Mouse (Mus musculus) limb, embryonic 11.5 days (tissue): Measurements from ENCODE around the gene Ndufa8. TPM values are rescaled to one million over a fixed set of nuclear protein-coding genes. Genes with fewer than 3 reads are reported as not detected.

ENCODE experiments used
- ATAC-seq: fragments of 200-750 bp; cut with Nextera tagmentation; 2 replicates; pipeline ENCODE4 v1.8.0; 2017; ENCODE audit warnings: low read depth; ENCODE audit not compliant: insufficient number of reproducible peaks, low FRiP score, low TSS enrichment
- DNase-seq: peaks from one replicate; pipeline ENCODE4 v3.0.0-alpha.2; 2015; ENCODE audit warnings: low spot score
- H3K27ac ChIP-seq: fragments of 300-500 bp; sonication (generic); replicated peaks from 2 replicates; pipeline ENCODE4 v1.5.1; 2014; ENCODE audit warnings: low read depth, mild to moderate bottlenecking, low read length
- H3K27me3 ChIP-seq: fragments of 300-500 bp; sonication (generic); 2 replicates; pipeline ENCODE4 v1.6.1; 2014; ENCODE audit warnings: mild to moderate bottlenecking, low read length, mixed read lengths; ENCODE audit not compliant: control insufficient read depth, insufficient read depth
- H3K36me3 ChIP-seq: fragments of 300-500 bp; sonication (generic); 2 replicates; pipeline ENCODE4 v1.6.1; 2014; ENCODE audit warnings: mild to moderate bottlenecking, low read length, moderate library complexity, mixed read lengths; ENCODE audit not compliant: control insufficient read depth, insufficient read depth
- H3K4me1 ChIP-seq: fragments of 300-500 bp; sonication (generic); 2 replicates; pipeline ENCODE4 v1.6.1; 2014; ENCODE audit warnings: low read length, mixed read lengths; ENCODE audit not compliant: control insufficient read depth, insufficient read depth
- H3K4me2 ChIP-seq: fragments of 300-500 bp; sonication (generic); 2 replicates; pipeline ENCODE4 v1.6.1; 2014; ENCODE audit warnings: low read depth, mild to moderate bottlenecking, moderate library complexity; ENCODE audit not compliant: severe bottlenecking
- H3K4me3 ChIP-seq: fragments of 300-500 bp; sonication (generic); 2 replicates; pipeline ENCODE4 v1.5.1; 2014; ENCODE audit warnings: low read depth, low read length
- H3K9ac ChIP-seq: fragments of 300-500 bp; sonication (generic); 2 replicates; pipeline ENCODE4 v1.6.1; 2014; ENCODE audit warnings: mild to moderate bottlenecking, low read length
- H3K9me3 ChIP-seq: fragments of 300-500 bp; sonication (generic); 2 replicates; pipeline ENCODE4 v1.6.1; 2016; ENCODE audit warnings: low read length; ENCODE audit not compliant: control insufficient read depth
- WGBS: fragments of 180-500 bp; shearing (Covaris S2); extraction: QIAGEN DNeasy Blood & Tissue Kit; methylation state at CpG from one replicate; pipeline ENCODE4 v1.1.7; 2014; 5-methylcytosine and 5-hydroxymethylcytosine counted together
- polyA plus RNA-seq: library from polyadenylated mRNA; unstranded; fragments of >200 nt; fragmentation: Nextera tagmentation; extraction: Ambion mirVana; gene quantifications from 2 replicates; pipeline ENCODE4 v1.2.1, GENCODE M21; 2014

The Ndufa8 gene
- polyA plus RNA-seq, 1 experiment from 2014 or later: 196 TPM

DNA sequence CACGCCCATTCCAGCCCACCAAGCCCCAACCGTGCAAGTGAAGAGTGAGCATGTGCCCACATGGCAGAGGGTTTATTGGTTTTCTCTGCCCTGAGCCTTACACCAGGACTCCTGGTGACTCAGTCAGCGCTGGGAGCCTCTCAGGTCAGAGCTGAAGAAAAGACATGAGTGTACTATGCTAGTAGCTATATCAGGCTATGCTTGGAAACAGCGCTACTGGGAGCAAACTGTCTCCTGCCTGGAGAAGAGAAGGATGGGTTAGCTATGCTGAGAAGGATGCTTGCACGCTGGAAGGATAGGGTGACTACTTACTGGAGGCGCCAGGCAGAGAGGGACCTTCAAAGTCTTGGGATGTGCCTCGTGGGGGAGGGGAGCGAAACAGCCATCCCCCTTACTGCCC lies 38.6 kb downstream of the Ndufa8 start:
- no peak for DNase-seq
- H3K9ac ChIP-seq: no peak overlapping the region
- WGBS: 37% methylated on average over 8 of the region's 8 CpGs
- H3K27ac ChIP-seq: no peak overlapping the region
- H3K27me3 ChIP-seq: peaks cover 24% of the 10 kb centered on the region
- ATAC-seq: no peak
- H3K4me3 ChIP-seq: no peak overlapping the region
- no peaks in the 10 kb centered on the region for H3K4me1 ChIP-seq
- H3K36me3 ChIP-seq: no peaks in the 10 kb centered on the region
- H3K4me2 ChIP-seq: no peak overlapping the region
- no peaks in the 10 kb centered on the region for H3K9me3 ChIP-seq

DNA sequence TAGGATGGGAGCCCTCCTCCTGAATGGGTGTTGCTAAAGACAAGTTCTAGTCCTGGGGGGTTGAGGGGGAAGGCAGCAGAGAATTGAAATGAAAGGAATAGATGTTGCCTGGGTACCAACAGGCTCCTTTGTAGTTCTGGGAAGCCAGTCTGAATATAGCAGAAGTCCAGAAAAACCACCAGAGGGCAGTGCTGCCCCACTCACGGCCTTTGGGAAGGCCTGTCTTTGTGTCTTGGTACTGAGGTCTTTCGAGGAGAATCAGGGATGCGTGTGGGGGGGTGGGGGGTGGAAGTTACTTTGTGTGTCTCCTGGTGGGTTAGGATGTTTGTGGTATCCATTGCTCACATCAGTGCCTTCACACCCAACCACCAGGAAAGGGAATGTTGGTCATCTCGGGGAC lies 39.8 kb downstream of the Ndufa8 start:
- DNase-seq (peak; percentile 84), ATAC-seq (peak; percentile 50; the same call in 1 of the 2 replicates)
- Histone ChIP-seq H3K9me3 (no peaks in the 10 kb centered on the region), H3K27ac (no peak overlapping the region), H3K4me1 (no peaks in the 10 kb centered on the region), H3K27me3 (peaks cover 24% of the 10 kb centered on the region), H3K9ac (no peak overlapping the region), H3K4me3 (no peak overlapping the region), H3K36me3 (no peaks in the 10 kb centered on the region), H3K4me2 (no peak overlapping the region)
- 24% methylated on average over 4 of the region's 4 CpGs for WGBS

DNA sequence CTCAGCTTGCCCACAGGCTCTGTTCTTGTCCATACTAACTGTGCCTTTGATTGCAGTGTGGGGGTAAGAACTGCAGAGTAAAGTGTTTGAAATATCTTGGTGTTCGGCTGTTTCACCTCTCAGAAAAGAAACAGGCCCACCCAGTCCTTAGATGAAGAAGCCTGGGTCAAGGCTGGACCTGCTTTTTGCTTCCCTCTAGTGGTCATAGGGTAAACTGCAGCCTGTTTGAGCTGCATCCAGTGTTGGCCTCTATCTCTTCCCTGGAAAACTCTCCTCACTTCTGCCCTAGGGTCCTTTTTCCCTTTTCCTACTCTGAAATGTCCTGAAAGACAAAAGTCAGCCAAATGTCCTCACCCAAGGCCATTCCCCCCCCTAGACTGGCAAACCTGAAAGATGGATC lies 41.1 kb downstream of the Ndufa8 start:
- H3K36me3 ChIP-seq: no peaks in the 10 kb centered on the region
- 32% methylated on average over 1 of the region's 1 CpGs for WGBS
- H3K4me1 ChIP-seq: no peaks in the 10 kb centered on the region
- ATAC-seq (no peak), DNase-seq (peak; percentile 76)
- H3K4me2 ChIP-seq: no peak overlapping the region
- H3K4me3 ChIP-seq: no peak overlapping the region
- peaks cover 26% of the 10 kb centered on the region for H3K27me3 ChIP-seq
- H3K9ac ChIP-seq: no peak overlapping the region
- no peak overlapping the region for H3K27ac ChIP-seq
- no peaks in the 10 kb centered on the region for H3K9me3 ChIP-seq

DNA sequence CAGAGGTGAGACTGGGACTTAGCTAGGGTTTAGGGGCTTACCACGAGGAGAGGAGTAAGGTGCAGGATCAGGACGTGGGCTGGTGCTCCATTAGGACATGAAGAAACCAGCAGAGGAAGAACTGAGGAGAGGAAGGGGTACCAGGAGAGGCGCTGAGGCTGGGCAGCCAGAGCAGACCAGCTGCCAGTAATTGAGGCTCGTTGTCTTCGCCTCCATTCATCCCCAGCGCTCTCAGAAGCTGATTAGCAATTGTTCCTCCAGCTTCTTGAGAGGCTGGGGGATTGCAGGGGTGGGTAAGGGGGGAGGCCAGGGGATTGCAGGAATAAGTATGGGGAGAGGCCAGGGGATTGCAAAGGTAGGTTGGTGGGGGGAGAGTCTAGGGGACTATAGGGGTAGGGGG lies 47.0 kb downstream of the Ndufa8 start:
- Histone ChIP-seq H3K36me3 (no peaks in the 10 kb centered on the region), H3K9me3 (no peaks in the 10 kb centered on the region), H3K4me3 (no peak overlapping the region), H3K4me1 (no peaks in the 10 kb centered on the region), H3K9ac (no peak overlapping the region), H3K27me3 (0 out of 2 replicates have a peak, but pooled peaks cover 2% of the 10 kb centered on the region), H3K4me2 (no peak overlapping the region), H3K27ac (no peak overlapping the region)
- WGBS: 32% methylated on average over 6 of the region's 6 CpGs
- no peak for DNase-seq
- ATAC-seq: no peak

- no peak for ATAC-seq
- H3K27me3 ChIP-seq: 0 out of 2 replicates have a peak, but pooled peaks cover 2% of the 10 kb centered on the region
These were observed 48.8 kb downstream of the Ndufa8 start for GRCm38 (mm10) chr2:36000390-36000789.

DNA sequence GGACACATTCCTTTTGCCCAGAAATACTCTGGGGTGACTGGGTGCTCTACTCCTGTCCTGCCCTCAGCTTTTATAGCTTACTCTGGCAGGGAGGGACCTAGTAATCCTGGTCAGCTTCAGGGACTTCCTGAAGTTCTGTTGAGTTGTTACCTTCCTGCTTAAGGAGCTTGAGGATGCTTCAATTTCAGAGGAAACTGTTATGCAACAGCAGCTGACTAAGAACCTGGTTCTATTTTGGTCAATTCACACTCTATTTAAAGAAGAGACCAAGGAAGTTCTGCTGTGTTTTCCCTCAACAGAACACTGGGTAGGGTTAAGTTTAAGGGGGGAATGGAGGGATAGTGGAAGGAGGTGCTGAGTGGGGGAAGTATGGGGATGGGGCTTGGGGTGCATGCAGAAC lies 50.0 kb downstream of the Ndufa8 start:
- DNase-seq: no peak
- H3K4me3 ChIP-seq: no peak overlapping the region
- H3K9me3 ChIP-seq: no peaks in the 10 kb centered on the region
- no peak overlapping the region for H3K9ac ChIP-seq
- H3K27ac ChIP-seq: no peak overlapping the region
- H3K27me3 ChIP-seq: 0 out of 2 replicates have a peak, but pooled peaks cover 2% of the 10 kb centered on the region
- H3K4me1 ChIP-seq: no peaks in the 10 kb centered on the region
- no peak overlapping the region for H3K4me2 ChIP-seq
- ATAC-seq: no peak
- H3K36me3 ChIP-seq: no peaks in the 10 kb centered on the region

More at GRCm38 (mm10) chr2:36000390-36000789, 48.8 kb downstream of the Ndufa8 start:
- H3K9me3 ChIP-seq: no peaks in the 10 kb centered on the region
- no peak for DNase-seq
- no peak overlapping the region for H3K9ac ChIP-seq
- no peak overlapping the region for H3K4me3 ChIP-seq
- no peak overlapping the region for H3K4me2 ChIP-seq
- 55% methylated on average over 1 of the region's 1 CpGs for WGBS
- H3K27ac ChIP-seq: no peak overlapping the region
- no peaks in the 10 kb centered on the region for H3K36me3 ChIP-seq
- H3K4me1 ChIP-seq: no peaks in the 10 kb centered on the region

- H3K4me3 ChIP-seq: no peak overlapping the region
- ATAC-seq: no peak
- 87% methylated on average over 5 of the region's 5 CpGs for WGBS
These were observed 50.8 kb downstream of the Ndufa8 start for GRCm38 (mm10) chr2:35998416-35998815.

GRCm38 (mm10) chr2:35996753-35997152 lies 52.5 kb downstream of the Ndufa8 start:
- WGBS: 80% methylated on average over 2 of the region's 2 CpGs

More at GRCm38 (mm10) chr2:35998416-35998815, 50.8 kb downstream of the Ndufa8 start:
- Histone ChIP-seq H3K4me1 (no peaks in the 10 kb centered on the region), H3K36me3 (no peaks in the 10 kb centered on the region), H3K27me3 (no peaks in the 10 kb centered on the region), H3K27ac (no peak overlapping the region), H3K4me2 (no peak overlapping the region), H3K9ac (no peak overlapping the region), H3K9me3 (no peaks in the 10 kb centered on the region)
- DNase-seq: no peak

DNA sequence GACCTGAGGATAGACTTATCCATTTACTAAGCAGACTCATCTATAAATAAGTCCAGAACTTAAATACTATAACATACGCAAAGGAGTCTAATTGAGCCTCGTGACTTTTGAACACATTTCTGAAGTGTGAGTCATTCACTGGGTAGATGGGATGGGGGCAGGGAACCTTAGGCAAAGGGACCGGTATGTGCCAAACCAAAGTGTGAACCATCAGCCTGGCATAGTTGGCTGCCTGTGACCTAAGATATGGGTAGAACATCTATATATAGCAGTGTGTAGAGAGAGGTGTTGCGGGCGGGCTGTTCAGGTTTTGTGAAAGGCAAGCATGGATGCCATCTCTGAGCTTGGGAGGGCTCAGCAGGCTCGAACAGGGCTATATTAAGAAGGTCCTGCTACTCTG lies 54.9 kb downstream of the Ndufa8 start:
- no peak overlapping the region for H3K4me2 ChIP-seq
- H3K9ac ChIP-seq: no peak overlapping the region
- H3K9me3 ChIP-seq: no peaks in the 10 kb centered on the region
- no peak for ATAC-seq
- no peak overlapping the region for H3K27ac ChIP-seq
- no peak for DNase-seq
- H3K36me3 ChIP-seq: no peaks in the 10 kb centered on the region
- no peaks in the 10 kb centered on the region for H3K27me3 ChIP-seq
- no peaks in the 10 kb centered on the region for H3K4me1 ChIP-seq
- no peak overlapping the region for H3K4me3 ChIP-seq
- WGBS: 88% methylated on average over 6 of the region's 6 CpGs

More at GRCm38 (mm10) chr2:35996753-35997152, 52.5 kb downstream of the Ndufa8 start:
- H3K4me1 ChIP-seq: no peaks in the 10 kb centered on the region
- H3K36me3 ChIP-seq: no peaks in the 10 kb centered on the region
- no peaks in the 10 kb centered on the region for H3K27me3 ChIP-seq
- H3K9ac ChIP-seq: no peak overlapping the region
- H3K27ac ChIP-seq: no peak overlapping the region
- no peak overlapping the region for H3K4me3 ChIP-seq
- no peak for ATAC-seq
- no peaks in the 10 kb centered on the region for H3K9me3 ChIP-seq
- no peak for DNase-seq
- H3K4me2 ChIP-seq: no peak overlapping the region
